Mouse (Mus musculus): ENCODE measurements at regions not wholly inside any gene's neighbourhood (a gene's known extent, or its start where the extent isn't known, plus 50 kb on each side); places are given as distances from the start of the nearest gene placed in this dataset.

GRCm38 (mm10) chr8:78027371-78027770 is 185.7 kb upstream of the Ttc29 start:
- TF ChIP-seq CTCF (IDR thresholded peaks at IDR 0.05; ENCODE audit: low read depth, low read length) (no peak), POLR2A (IDR thresholded peaks at IDR 0.05; ENCODE audit: insufficient read depth, low read length) (no peak), EP300 (IDR thresholded peaks at IDR 0.05; ENCODE audit: insufficient read depth, low read depth, low read length) (no peak)

Data from ES-Bruce4 (cell line).